Mouse (Mus musculus) stomach, postnatal 0 days (tissue): ENCODE measurements around the gene Fabp2. TPM values are rescaled to one million over a fixed set of nuclear protein-coding genes. Genes with fewer than 3 reads are reported as not detected.
A peak's percentile ranks its signal among the peaks of the same experiment; 100 is the strongest.

Experiments used
- ATAC-seq: fragments of 200-750 bp; cut with Nextera tagmentation; 2 replicates; pipeline ENCODE4 v1.8.0; 2017; ENCODE audit not compliant: low FRiP score, low TSS enrichment
- DNase-seq: peaks from one replicate; pipeline ENCODE4 v3.0.0-alpha.2; 2016; ENCODE audit warnings: low spot score
- H3K27ac ChIP-seq: fragments of 300-500 bp; sonication (generic); replicated peaks from 2 replicates; pipeline ENCODE4 v1.5.1; 2014; ENCODE audit warnings: mild to moderate bottlenecking, control low read depth
- H3K27me3 ChIP-seq: fragments of 300-500 bp; sonication (generic); 2 replicates; pipeline ENCODE4 v1.6.1; 2014; ENCODE audit warnings: low read length; ENCODE audit not compliant: control insufficient read depth, insufficient read depth
- H3K36me3 ChIP-seq: fragments of 300-500 bp; sonication (generic); 2 replicates; pipeline ENCODE4 v1.6.1; 2014; ENCODE audit warnings: low read length, mixed read lengths; ENCODE audit not compliant: control insufficient read depth, insufficient read depth
- H3K4me1 ChIP-seq: fragments of 300-500 bp; sonication (generic); replicated peaks from 2 replicates; pipeline ENCODE4 v1.6.1; 2014; ENCODE audit warnings: antibody characterized with exemption; ENCODE audit not compliant: control insufficient read depth, insufficient read depth
- H3K4me2 ChIP-seq: fragments of 300-500 bp; sonication (generic); replicated peaks from 2 replicates; pipeline ENCODE4 v1.6.1; 2014; ENCODE audit warnings: low read depth, mild to moderate bottlenecking, control low read depth, moderate library complexity
- H3K4me3 ChIP-seq: fragments of 300-500 bp; sonication (generic); 2 replicates; pipeline ENCODE4 v1.5.1; 2014; ENCODE audit warnings: low read depth, low read length, control low read depth
- H3K9ac ChIP-seq: fragments of 300-500 bp; sonication (generic); 2 replicates; pipeline ENCODE4 v1.6.1; 2014; ENCODE audit warnings: mild to moderate bottlenecking, low read length, control low read depth, mixed read lengths
- H3K9me3 ChIP-seq: fragments of 300-500 bp; sonication (generic); 2 replicates; pipeline ENCODE4 v1.6.1; 2016; ENCODE audit warnings: low read length; ENCODE audit not compliant: control insufficient read depth
- CTCF ChIP-seq: IDR thresholded peaks from 2 replicates; pipeline ENCODE4 v1.5.1; 2016; ENCODE audit warnings: antibody characterized with exemption, low read depth, mild to moderate bottlenecking, moderate library complexity
- EP300 ChIP-seq: optimal IDR thresholded peaks from 2 replicates; pipeline ENCODE3; 2016; ENCODE audit warnings: antibody characterized with exemption
- WGBS: fragments of 180-500 bp; shearing (Covaris S2); extraction: QIAGEN DNeasy Blood & Tissue Kit; methylation state at CpG from one replicate; pipeline ENCODE4 v1.1.7; 2014; 5-methylcytosine and 5-hydroxymethylcytosine counted together
- polyA plus RNA-seq: library from polyadenylated mRNA; unstranded; fragments of >200 nt; fragmentation: Nextera tagmentation; extraction: Ambion mirVana; gene quantifications from 2 replicates; pipeline ENCODE4 v1.2.1, GENCODE M21; 2015

Gene Fabp2
- polyA plus RNA-seq, 1 experiment from 2014 or later: 21.5 TPM

DNA sequence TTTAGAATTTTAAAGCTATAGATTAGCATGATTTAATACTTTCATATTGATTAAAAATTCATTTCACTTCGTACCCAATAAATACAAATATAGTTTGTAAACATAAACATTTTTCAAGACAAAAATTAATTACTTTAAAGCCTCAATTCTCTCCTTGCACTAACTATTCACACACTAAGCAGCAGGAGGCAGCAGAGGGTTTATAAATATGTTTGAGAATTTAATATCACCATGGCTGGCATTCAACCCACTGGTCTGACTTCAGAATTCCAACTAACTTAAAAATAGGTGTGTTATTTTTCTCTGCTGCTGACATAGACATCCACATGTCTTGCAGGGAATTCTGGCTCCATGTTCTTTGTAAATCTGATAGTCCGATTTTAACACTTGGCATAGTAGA is 44.3 kb downstream of the Fabp2 start:
- Histone ChIP-seq H3K4me1 (no peaks in the 10 kb centered on the region), H3K27ac (no peak overlapping the region), H3K9me3 (no peaks in the 10 kb centered on the region), H3K36me3 (peaks cover 3% of the 10 kb centered on the region; the same call in 1 of the 2 replicates), H3K9ac (no peak overlapping the region), H3K4me3 (no peak overlapping the region), H3K27me3 (no peaks in the 10 kb centered on the region), H3K4me2 (no peak overlapping the region)
- ATAC-seq: no peak
- TF ChIP-seq CTCF (peak; percentile 75), EP300 (no peak)
- DNase-seq: peak; percentile 43
- WGBS: 77% methylated on average over 2 of the region's 2 CpGs

DNA sequence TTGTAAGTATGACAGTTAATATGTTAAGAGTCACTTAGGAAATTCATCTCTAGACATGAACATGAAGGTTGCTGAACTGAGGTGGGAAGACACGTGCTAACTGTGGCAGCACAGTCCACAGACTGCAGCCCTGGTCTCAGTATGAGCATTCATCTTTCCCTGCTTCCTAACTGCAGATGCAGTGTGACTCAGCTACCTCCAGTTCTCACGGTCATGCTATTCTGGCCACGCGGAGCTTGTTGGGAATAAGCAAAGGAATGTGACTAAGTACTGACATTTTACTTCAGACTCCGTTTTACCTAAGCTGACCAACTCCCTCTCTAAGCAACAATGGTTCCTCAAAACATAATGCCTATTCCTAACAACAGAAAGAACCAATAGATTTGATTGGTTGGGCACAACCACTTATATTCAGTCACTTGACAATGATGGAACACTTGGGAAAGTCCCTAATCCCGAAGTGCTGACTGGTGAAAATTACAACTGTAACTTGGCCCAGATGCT is 48.6 kb downstream of the Fabp2 start:
- H3K9me3 ChIP-seq: no peaks in the 10 kb centered on the region
- H3K4me2 ChIP-seq: no peak overlapping the region
- no peaks in the 10 kb centered on the region; the same call in 1 of the 2 replicates for H3K36me3 ChIP-seq
- no peak overlapping the region for H3K9ac ChIP-seq
- no peak for TF ChIP-seq CTCF
- no peak for TF ChIP-seq EP300
- no peak overlapping the region for H3K4me3 ChIP-seq
- no peak overlapping the region for H3K27ac ChIP-seq
- H3K4me1 ChIP-seq: no peaks in the 10 kb centered on the region
- WGBS: 61% methylated on average over 6 of the region's 6 CpGs
- DNase-seq: no peak
- ATAC-seq: no peak
- no peaks in the 10 kb centered on the region for H3K27me3 ChIP-seq

Other genes with a start within 250 kb of the Fabp2 start
- gene Pde5a, start 166.1 kb upstream of the Fabp2 start, polyA plus RNA-seq: 12.0 and 12.8 TPM in 2 replicates
- not detected in 2 replicates for gene Gm10959, start 24.3 kb downstream of the Fabp2 start, polyA plus RNA-seq
- 385 and 409 TPM in 2 replicates for gene 1810037I17Rik, start 29.1 kb downstream of the Fabp2 start, polyA plus RNA-seq
- 24.2 and 27.8 TPM in 2 replicates for gene Usp53, start 89.4 kb downstream of the Fabp2 start, polyA plus RNA-seq
- 1.1 and 1.2 TPM in 2 replicates for gene Myoz2, start 139.9 kb downstream of the Fabp2 start, polyA plus RNA-seq